Mouse (Mus musculus): Measurements from ENCODE around the gene Nutf2-ps1. TPM values are rescaled to one million over a fixed set of nuclear protein-coding genes. Genes with fewer than 3 reads are reported as not detected.
"Not testable (repeated sequence)": the region's sequence is repeated elsewhere in the genome, so short reads cannot be mapped to it uniquely, and the experiment has no call there.

The Nutf2-ps1 gene
- 397 and 400 TPM in 2 replicates for polyA plus RNA-seq (2014; fragmentation: Nextera tagmentation; extraction: Ambion mirVana)

- H3K27me3 ChIP-seq (ENCODE audit: control insufficient read depth, insufficient read depth, low read length); DNase-seq (ENCODE audit: low spot score); H3K4me3 ChIP-seq (ENCODE audit: low read depth, low read length); H3K27ac ChIP-seq (ENCODE audit: low read depth, low read length); H3K9ac ChIP-seq (ENCODE audit: low read length); H3K4me1 ChIP-seq (ENCODE audit: control insufficient read depth, insufficient read depth, low read length); ATAC-seq (ENCODE audit: insufficient read depth, low FRiP score, low TSS enrichment); H3K4me2 ChIP-seq (ENCODE audit: low read depth); H3K9me3 ChIP-seq (ENCODE audit: control insufficient read depth, low read length); H3K36me3 ChIP-seq (ENCODE audit: control insufficient read depth, insufficient read depth, low read length): not testable (repeated sequence)
- 98% methylated on average over 7 of the region's 7 CpGs for WGBS
Measured at GRCm38 (mm10) chr19:53588968-53589367, at the start of gene Nutf2-ps1. Gene Nutf2-ps1 (minus strand): TSS chr19:53589068.

GRCm38 (mm10) chr19:53638041-53638440 is 49.2 kb upstream of the Nutf2-ps1 start:
- DNase-seq (ENCODE audit: low spot score) (no peak), ATAC-seq (ENCODE audit: insufficient read depth, low FRiP score, low TSS enrichment) (no peak)
- no peak overlapping the region for H3K4me2 ChIP-seq (ENCODE audit: low read depth)
- no peaks in the 10 kb centered on the region for H3K27me3 ChIP-seq (ENCODE audit: control insufficient read depth, insufficient read depth, low read length)
- WGBS: 88% methylated on average over 2 of the region's 2 CpGs
- no peak overlapping the region for H3K27ac ChIP-seq (ENCODE audit: low read depth, low read length)
- peaks cover 21% of the 10 kb centered on the region for H3K36me3 ChIP-seq (ENCODE audit: control insufficient read depth, insufficient read depth, low read length)
- H3K4me3 ChIP-seq (ENCODE audit: low read depth, low read length): no peak overlapping the region
- H3K4me1 ChIP-seq (ENCODE audit: control insufficient read depth, insufficient read depth, low read length): no peaks in the 10 kb centered on the region
- H3K9ac ChIP-seq (ENCODE audit: low read length): no peak overlapping the region
- no peaks in the 10 kb centered on the region for H3K9me3 ChIP-seq (ENCODE audit: control insufficient read depth, low read length)

- Histone ChIP-seq H3K27me3 (ENCODE audit: control insufficient read depth, insufficient read depth, low read length) (no peaks in the 10 kb centered on the region), H3K4me3 (ENCODE audit: low read depth, low read length) (no peak overlapping the region), H3K9me3 (ENCODE audit: control insufficient read depth, low read length) (no peaks in the 10 kb centered on the region), H3K9ac (ENCODE audit: low read length) (no peak overlapping the region), H3K4me2 (ENCODE audit: low read depth) (no peak overlapping the region), H3K36me3 (ENCODE audit: control insufficient read depth, insufficient read depth, low read length) (peaks cover 9% of the 10 kb centered on the region), H3K27ac (ENCODE audit: low read depth, low read length) (no peak overlapping the region), H3K4me1 (ENCODE audit: control insufficient read depth, insufficient read depth, low read length) (no peaks in the 10 kb centered on the region)
- DNase-seq (ENCODE audit: low spot score) (no peak), ATAC-seq (ENCODE audit: insufficient read depth, low FRiP score, low TSS enrichment) (no peak)
- 95% methylated on average over 13 of the region's 13 CpGs for WGBS
Measured at GRCm38 (mm10) chr19:53621681-53622080, 32.8 kb upstream of the Nutf2-ps1 start.

DNA sequence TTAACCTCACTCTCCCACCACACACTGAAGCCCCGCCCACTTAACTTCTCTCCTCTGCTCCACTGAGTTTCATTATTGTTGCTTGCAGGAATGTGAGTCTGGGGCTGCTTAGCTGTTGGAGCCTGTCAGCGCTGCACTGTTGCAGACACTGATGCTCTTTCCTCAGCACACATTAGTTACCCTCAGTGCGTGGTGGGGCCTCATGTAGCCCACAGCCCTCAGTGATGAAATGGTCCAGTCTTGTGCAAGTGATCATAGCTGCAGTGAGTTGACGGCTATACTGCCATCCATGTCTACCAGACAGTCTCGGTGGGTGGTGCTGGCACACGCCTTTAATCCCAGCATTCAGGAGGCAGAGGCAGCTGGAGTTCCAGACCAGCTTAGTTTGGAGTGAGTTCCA is 20.1 kb upstream of the Nutf2-ps1 start:
- Histone ChIP-seq H3K4me2 (ENCODE audit: low read depth) (no peak overlapping the region), H3K4me1 (ENCODE audit: control insufficient read depth, insufficient read depth, low read length) (no peaks in the 10 kb centered on the region), H3K36me3 (ENCODE audit: control insufficient read depth, insufficient read depth, low read length) (0 out of 2 replicates have a peak, but pooled peaks cover 4% of the 10 kb centered on the region), H3K27me3 (ENCODE audit: control insufficient read depth, insufficient read depth, low read length) (no peaks in the 10 kb centered on the region), H3K9me3 (ENCODE audit: control insufficient read depth, low read length) (no peaks in the 10 kb centered on the region), H3K9ac (ENCODE audit: low read length) (no peak overlapping the region), H3K27ac (ENCODE audit: low read depth, low read length) (no peak overlapping the region), H3K4me3 (ENCODE audit: low read depth, low read length) (no peak overlapping the region)
- DNase-seq (ENCODE audit: low spot score) (no peak), ATAC-seq (ENCODE audit: insufficient read depth, low FRiP score, low TSS enrichment) (no peak)
- 86% methylated on average over 6 of the region's 6 CpGs for WGBS

DNA sequence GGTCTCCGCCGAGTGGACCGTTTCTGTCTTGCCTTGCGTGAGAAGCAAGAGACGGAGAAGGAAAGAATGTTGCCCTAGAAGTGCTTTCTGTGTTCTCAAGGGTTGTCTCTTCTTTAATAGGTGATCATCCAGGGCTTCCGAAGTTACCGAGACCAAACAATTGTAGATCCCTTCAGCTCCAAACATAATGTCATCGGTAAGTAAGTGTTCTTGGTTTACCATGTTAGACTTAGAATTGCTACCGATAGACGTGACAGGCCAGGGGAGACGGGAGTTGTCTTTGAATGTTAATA is 12.4 kb upstream of the Nutf2-ps1 start:
- no peak for ATAC-seq (ENCODE audit: insufficient read depth, low FRiP score, low TSS enrichment)
- Histone ChIP-seq H3K27ac (ENCODE audit: low read depth, low read length) (no peak overlapping the region), H3K27me3 (ENCODE audit: control insufficient read depth, insufficient read depth, low read length) (no peaks in the 10 kb centered on the region), H3K4me2 (ENCODE audit: low read depth) (peak overlapping the region; percentile 80), H3K9ac (ENCODE audit: low read length) (peak overlapping the region; percentile 95), H3K36me3 (ENCODE audit: control insufficient read depth, insufficient read depth, low read length) (0 out of 2 replicates have a peak, but pooled peaks cover 2% of the 10 kb centered on the region), H3K9me3 (ENCODE audit: control insufficient read depth, low read length) (no peaks in the 10 kb centered on the region), H3K4me1 (ENCODE audit: control insufficient read depth, insufficient read depth, low read length) (no peaks in the 10 kb centered on the region), H3K4me3 (ENCODE audit: low read depth, low read length) (peak overlapping the region; percentile 100)
- 21% methylated on average over 11 of the region's 11 CpGs for WGBS
- DNase-seq (ENCODE audit: low spot score): no peak

DNA sequence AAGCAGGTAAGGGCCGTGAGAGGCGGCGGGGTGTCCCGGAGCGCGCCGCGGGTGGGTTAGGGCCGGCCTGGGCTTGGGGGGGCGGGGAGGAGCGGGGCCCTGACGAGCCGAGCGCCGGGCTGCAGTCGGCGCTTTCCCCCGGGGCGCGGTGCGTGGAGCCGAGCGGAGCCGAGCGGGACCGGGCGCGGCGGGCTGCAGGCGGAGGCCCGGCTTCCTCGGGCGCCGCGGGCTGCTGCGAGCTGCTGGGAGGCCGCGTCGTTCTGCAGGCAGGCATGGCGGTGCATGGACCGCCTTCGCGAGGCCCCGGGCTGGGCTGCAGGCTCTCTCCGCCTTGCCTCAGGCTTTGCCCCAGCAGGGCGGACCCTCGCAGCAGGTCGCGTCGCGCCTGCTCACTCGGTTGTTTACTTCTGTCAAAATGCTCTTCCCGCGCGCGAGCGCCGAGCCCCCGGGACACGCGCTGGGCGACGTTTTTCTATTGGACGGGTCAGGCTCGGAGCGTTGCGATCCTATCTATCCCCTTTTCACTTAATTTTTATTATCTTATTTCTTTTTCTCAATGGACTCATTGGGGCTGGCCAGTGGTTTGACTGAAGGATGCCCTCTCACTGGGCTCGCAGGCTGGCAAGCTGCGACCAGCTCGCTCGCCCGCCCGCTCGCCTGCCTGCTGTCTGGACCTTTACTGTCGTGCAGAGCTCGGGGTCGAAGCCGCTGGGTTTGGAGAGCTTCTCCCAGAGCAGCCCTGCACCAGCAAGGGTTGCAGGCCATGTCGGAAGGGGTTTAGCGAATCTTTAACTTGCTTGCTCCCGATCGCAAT is 11.9 kb upstream of the Nutf2-ps1 start:
- DNase-seq (ENCODE audit: low spot score) (peak; percentile 62), ATAC-seq (ENCODE audit: insufficient read depth, low FRiP score, low TSS enrichment) (peak; percentile 56)
- Histone ChIP-seq H3K4me3 (ENCODE audit: low read depth, low read length) (peak overlapping the region; percentile 100), H3K9me3 (ENCODE audit: control insufficient read depth, low read length) (no peaks in the 10 kb centered on the region), H3K27me3 (ENCODE audit: control insufficient read depth, insufficient read depth, low read length) (no peaks in the 10 kb centered on the region), H3K27ac (ENCODE audit: low read depth, low read length) (peak overlapping the region; percentile 96), H3K4me2 (ENCODE audit: low read depth) (peak overlapping the region; percentile 80), H3K4me1 (ENCODE audit: control insufficient read depth, insufficient read depth, low read length) (no peaks in the 10 kb centered on the region), H3K9ac (ENCODE audit: low read length) (peak overlapping the region; percentile 95), H3K36me3 (ENCODE audit: control insufficient read depth, insufficient read depth, low read length) (0 out of 2 replicates have a peak, but pooled peaks cover 2% of the 10 kb centered on the region)
- under 1% methylated on average over 64 of the region's 82 CpGs for WGBS

DNA sequence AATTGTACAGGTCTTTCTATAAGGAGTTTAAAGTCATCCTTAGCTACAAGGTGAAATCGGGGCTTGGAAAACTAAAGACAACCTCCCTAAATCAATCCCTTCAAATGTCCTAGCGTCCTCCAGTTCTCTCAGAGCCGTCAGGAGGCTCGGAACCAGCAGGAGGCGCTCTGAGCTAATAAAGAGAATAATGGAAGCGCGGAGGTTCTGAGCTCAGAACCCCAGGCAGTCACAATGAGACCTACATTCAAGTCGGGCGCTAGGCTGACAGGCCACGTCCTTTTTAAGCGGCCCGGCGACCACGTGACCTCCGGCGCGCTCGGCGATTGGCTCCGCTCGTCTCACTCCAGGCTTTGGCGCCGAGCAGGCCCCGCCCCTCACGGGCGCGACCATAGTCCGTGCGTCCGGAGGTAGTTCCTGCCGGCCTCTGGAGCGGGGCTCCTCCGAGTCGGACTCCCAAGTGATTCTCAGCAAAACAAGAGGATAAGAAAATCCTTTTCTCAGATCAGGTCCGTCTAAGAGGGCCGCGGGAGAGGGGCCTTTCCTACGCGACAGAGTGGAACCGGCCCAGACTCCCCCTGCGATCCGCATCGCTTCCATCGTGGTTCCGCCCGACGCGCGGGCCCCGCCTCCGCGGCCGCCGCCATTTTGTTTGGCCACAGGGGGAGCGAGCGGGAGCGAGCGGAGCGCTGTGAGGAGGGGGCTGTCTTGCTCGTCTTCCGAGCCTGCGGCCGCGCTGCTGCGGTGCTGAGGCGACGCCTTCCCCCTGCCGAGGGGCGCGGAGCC is 11.1 kb upstream of the Nutf2-ps1 start, which contains the start of gene Smc3:
Gene Smc3, plus strand, starts transcription at position 642 of the 783 bp plus-strand sequence.
- 0 out of 2 replicates have a peak, but pooled peaks cover 2% of the 10 kb centered on the region for H3K36me3 ChIP-seq (ENCODE audit: control insufficient read depth, insufficient read depth, low read length)
- peak within 1 kb of the TSS; percentile 96 for H3K27ac ChIP-seq (ENCODE audit: low read depth, low read length)
- no peaks in the 10 kb centered on the region for H3K9me3 ChIP-seq (ENCODE audit: control insufficient read depth, low read length)
- DNase-seq (ENCODE audit: low spot score): peak; percentile 97
- peak; percentile 99 for ATAC-seq (ENCODE audit: insufficient read depth, low FRiP score, low TSS enrichment)
- H3K27me3 ChIP-seq (ENCODE audit: control insufficient read depth, insufficient read depth, low read length): no peaks in the 10 kb centered on the region
- H3K9ac ChIP-seq (ENCODE audit: low read length): peak within 1 kb of the TSS; percentile 95
- peak within 1 kb of the TSS; percentile 100 for H3K4me3 ChIP-seq (ENCODE audit: low read depth, low read length)
- peak within 1 kb of the TSS; percentile 80 for H3K4me2 ChIP-seq (ENCODE audit: low read depth)
- WGBS: 1% methylated on average over 65 of the region's 70 CpGs
- no peaks in the 10 kb centered on the region for H3K4me1 ChIP-seq (ENCODE audit: control insufficient read depth, insufficient read depth, low read length)

DNA sequence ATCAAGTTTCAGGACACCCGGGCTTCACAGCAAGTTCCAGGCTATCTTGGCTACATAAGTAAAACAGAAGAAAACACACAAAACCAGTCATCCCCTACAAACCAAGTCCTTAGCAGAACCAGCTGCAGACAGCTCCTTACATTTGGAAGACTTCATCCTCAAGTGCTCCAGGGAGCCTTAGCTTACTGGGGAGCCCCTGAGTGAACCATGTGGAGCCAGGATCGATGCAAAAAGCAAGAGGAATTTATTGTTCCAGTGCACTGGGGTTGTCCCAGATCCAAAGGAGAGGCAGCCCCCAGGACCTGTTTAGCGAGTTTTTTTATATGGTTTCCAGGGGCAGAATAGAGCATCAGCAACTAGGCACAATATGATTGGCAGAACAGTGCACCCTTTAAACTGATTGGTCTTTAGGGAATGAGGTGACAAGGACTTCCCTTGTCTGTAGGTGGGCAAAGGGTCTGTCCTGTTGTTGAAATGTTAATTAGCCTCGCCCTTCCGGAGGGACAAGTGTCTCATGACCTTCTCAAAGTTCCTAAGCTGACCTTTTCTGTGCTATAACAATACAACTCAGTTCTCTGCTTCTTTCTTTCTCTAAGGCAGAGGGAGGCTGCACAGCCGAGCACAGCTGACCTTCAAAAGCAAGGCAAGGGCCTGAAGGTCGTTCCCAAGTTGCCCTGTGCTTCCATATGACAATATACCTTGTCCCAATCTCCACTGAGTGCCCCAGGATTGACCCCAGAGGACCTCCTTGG is 8.0 kb upstream of the Nutf2-ps1 start:
- H3K27ac ChIP-seq (ENCODE audit: low read depth, low read length): no peak overlapping the region
- H3K4me2 ChIP-seq (ENCODE audit: low read depth): no peak overlapping the region
- H3K36me3 ChIP-seq (ENCODE audit: control insufficient read depth, insufficient read depth, low read length): no peaks in the 10 kb centered on the region
- H3K4me1 ChIP-seq (ENCODE audit: control insufficient read depth, insufficient read depth, low read length): no peaks in the 10 kb centered on the region
- H3K9ac ChIP-seq (ENCODE audit: low read length): no peak overlapping the region
- no peak for ATAC-seq (ENCODE audit: insufficient read depth, low FRiP score, low TSS enrichment)
- H3K4me3 ChIP-seq (ENCODE audit: low read depth, low read length): no peak overlapping the region
- no peaks in the 10 kb centered on the region for H3K9me3 ChIP-seq (ENCODE audit: control insufficient read depth, low read length)
- 62% methylated on average over 7 of the region's 7 CpGs for WGBS
- no peak for DNase-seq (ENCODE audit: low spot score)
- no peaks in the 10 kb centered on the region for H3K27me3 ChIP-seq (ENCODE audit: control insufficient read depth, insufficient read depth, low read length)
